9 mouse cellular contexts compared by ENCODE assay signal in genomic region chr4:127278451-127279001, GRCm38 (mm10). TPM values are rescaled to one million over a fixed set of nuclear protein-coding genes. Genes with fewer than 3 reads are reported as not detected.
DNase-seq lines count a peak whose midpoint lies in the region; ATAC-seq and TF ChIP-seq lines count a peak whose summit lies in the region.
"Had no signal": no experiment of that assay in that cellular context is flagged by ENCODE, and none has a peak within 500 bp of the region (broad histone marks: within the 10 kb centered on the region; RNA-seq: fewer than 3 reads in every experiment).

No protein-coding gene starts in this region.

- H3K4me2 ChIP-seq in CH12.LX (ENCODE audit: insufficient read depth, low read depth, poor library complexity, severe bottlenecking), result no peak overlapping the region
- H3K4me2 ChIP-seq in heart, embryonic 12.5 days, result no peak overlapping the region
- H3K4me2 ChIP-seq in hindbrain, postnatal 0 days (ENCODE audit: low read depth, low read length), result no peak overlapping the region

- peak; percentile 67; the same call in 1 of the 2 replicates for ATAC-seq in heart, embryonic 12.5 days (ENCODE audit: insufficient number of reproducible peaks, low FRiP score)
- no peak for ATAC-seq in hindbrain, postnatal 0 days

- no peaks in the 10 kb centered on the region for H3K79me2 ChIP-seq in CH12.LX (replicated peaks; ENCODE audit: control insufficient read depth, extremely low read depth, insufficient read depth, poor library complexity, severe bottlenecking)

- no peak overlapping the region for H3K4me3 ChIP-seq in CH12.LX (replicated peaks in 1 of 3; ENCODE audit: low read depth in 2 of 3, low read length in 2 of 3, poor library complexity in 1 of 3)
- no peak overlapping the region for H3K4me3 ChIP-seq in heart, embryonic 12.5 days
- no peak overlapping the region for H3K4me3 ChIP-seq in hindbrain, postnatal 0 days (ENCODE audit: low read length)

- dilution Hi-C loops in CH12.LX (cut with MboI; ENCODE audit: extremely low pct_ligation_motif_present, extremely low pct_unique_long_range_greater_than_20kb, low sequenced_read_pairs), result no loop called here

- peaks cover 37% of the 10 kb centered on the region for H3K27me3 ChIP-seq in CH12.LX (replicated peaks)
- no peaks in the 10 kb centered on the region for H3K27me3 ChIP-seq in heart, embryonic 12.5 days (replicated peaks)
- no peaks in the 10 kb centered on the region for H3K27me3 ChIP-seq in hindbrain, postnatal 0 days (ENCODE audit: insufficient read depth, low read length)

- TF ChIP-seq POLR2A in CH12.LX (IDR thresholded peaks at IDR 0.05; ENCODE audit: low read depth, low read length), result no peak

- TF ChIP-seq EP300 in CH12.LX (IDR thresholded peaks at IDR 0.05; ENCODE audit: low read length), result no peak

- H3K4me1 ChIP-seq in CH12.LX (ENCODE audit: control insufficient read depth in 1 of 2, insufficient read depth in 2 of 2), result peaks cover 0 to 4% of the 10 kb centered on the region in 2 experiments; a peak in 1 of 4 replicates
- peaks cover 10% of the 10 kb centered on the region for H3K4me1 ChIP-seq in heart, embryonic 12.5 days (replicated peaks)
- H3K4me1 ChIP-seq in hindbrain, postnatal 0 days (ENCODE audit: insufficient read depth, low read length), result no peaks in the 10 kb centered on the region

- no peak for TF ChIP-seq CTCF in CH12.LX (conservative IDR thresholded peaks at IDR 0.05 in 1 of 2, IDR thresholded peaks at IDR 0.05 in 1 of 2; ENCODE audit: low read depth in 2 of 2, low read length in 2 of 2)
- no peak for TF ChIP-seq CTCF in hindbrain, postnatal 0 days (IDR thresholded peaks at IDR 0.05; ENCODE audit: low read depth)

- in situ Hi-C loops in CH12.LX (cut with MboI; ENCODE audit: low pct_ligation_motif_present, low pct_unique_long_range_greater_than_20kb, low sequenced_read_pairs), result no loop called here

- no peak overlapping the region for H3K9ac ChIP-seq in CH12.LX (ENCODE audit: insufficient read depth, low read depth)
- H3K9ac ChIP-seq in heart, embryonic 12.5 days, result no peak overlapping the region
- no peak overlapping the region for H3K9ac ChIP-seq in hindbrain, postnatal 0 days (replicated peaks; ENCODE audit: low read length)

- no peak for TF ChIP-seq RAD21 in CH12.LX (IDR thresholded peaks at IDR 0.05; ENCODE audit: low read depth, low read length)

- H3K9me3 ChIP-seq in CH12.LX (replicated peaks; ENCODE audit: low read length), result no peaks in the 10 kb centered on the region
- no peaks in the 10 kb centered on the region for H3K9me3 ChIP-seq in heart, embryonic 12.5 days (replicated peaks)
- H3K9me3 ChIP-seq in hindbrain, postnatal 0 days (ENCODE audit: low read length), result no peaks in the 10 kb centered on the region

- WGBS in heart, embryonic 12.5 days, result 41% methylated on average over 9 of the region's 9 CpGs
- 67% methylated on average over 9 of the region's 9 CpGs for WGBS in hindbrain, postnatal 0 days

- no peak overlapping the region for H3K27ac ChIP-seq in CH12.LX (ENCODE audit: insufficient read depth, low read depth)
- H3K27ac ChIP-seq in heart, embryonic 12.5 days (ENCODE audit: poor library complexity, severe bottlenecking), result no peak overlapping the region
- H3K27ac ChIP-seq in hindbrain, postnatal 0 days, result no peak overlapping the region

- H3K36me3 ChIP-seq in CH12.LX (replicated peaks in 1 of 2; ENCODE audit: control insufficient read depth in 1 of 2, insufficient read depth in 1 of 2, low read length in 1 of 2), result no peaks in the 10 kb centered on the region
- no peaks in the 10 kb centered on the region for H3K36me3 ChIP-seq in heart, embryonic 12.5 days
- no peaks in the 10 kb centered on the region for H3K36me3 ChIP-seq in hindbrain, postnatal 0 days (ENCODE audit: insufficient read depth, low read length)

- no peak for DNase-seq in CH12.LX (ENCODE audit: extremely low read depth)
- peak; percentile 28 to 47 for DNase-seq in adrenal gland, postnatal 36 days
- peak; percentile 59 to 60 for DNase-seq in kidney, postnatal 36 days
- no peak for DNase-seq in frontal cortex, postnatal 25 days (ENCODE audit: low spot score in 2 of 2)
- no peak for DNase-seq in thymus, postnatal 10 days (ENCODE audit: low spot score in 2 of 2)
- DNase-seq in hindbrain, postnatal 0 days (ENCODE audit: low spot score), result no peak
- no peak for DNase-seq in cerebellum, postnatal 36 days

TF ChIP-seq in CH12.LX, 34 proteins besides CTCF, POLR2A, EP300 and RAD21:
- TF ChIP-seq ZKSCAN1 (IDR thresholded peaks at IDR 0.05; ENCODE audit: borderline replicate concordance, low read depth, low read length) (no peak), NRF1 (IDR thresholded peaks at IDR 0.05; ENCODE audit: low read depth, low read length) (peak; percentile 31; the same call in 1 of the 2 replicates), USF1 (IDR thresholded peaks at IDR 0.05; ENCODE audit: low read depth, low read length) (no peak), MEF2A (IDR thresholded peaks at IDR 0.05; ENCODE audit: borderline replicate concordance, low read depth, low read length) (no peak), CHD2 (IDR thresholded peaks at IDR 0.05; ENCODE audit: low read length) (no peak)
TF ChIP-seq in CH12.LX: peak in this region for 1.

RNA-seq across cellular contexts. Expression of gene Smim12, which starts 34.9 kb away (rescaled TPM):
- total RNA-seq in CH12.LX (2012; rRNA removed) (33.6 and 36.6 TPM in 2 replicates), CH12.LX (2014; rRNA removed) (28.7 and 31.3 TPM in 2 replicates)
- 27.7 and 30.9 TPM in 2 replicates for polyA plus RNA-seq in CH12.LX (2012; ENCODE audit: insufficient read length, low read depth)
- 10 to 100 TPM; 51.5 to 52.6 TPM for total RNA-seq in adrenal gland, postnatal 36 days (2021)
- 51.9 and 58.7 TPM in 2 replicates for polyA plus RNA-seq in heart, embryonic 12.5 days (2016; fragmentation: Nextera tagmentation; extraction: Ambion mirVana)
- total RNA-seq in hindbrain, postnatal 0 days (2014; rRNA removed), result 40.8 and 47.2 TPM in 2 replicates
- 63.7 and 65.4 TPM in 2 replicates for polyA plus RNA-seq in hindbrain, postnatal 0 days (2015; fragmentation: Nextera tagmentation; extraction: Ambion mirVana)

RNA-seq across cellular contexts. Expression of gene Gja4, which starts 35.3 kb away (rescaled TPM):
- total RNA-seq in CH12.LX (2012; rRNA removed), result not detected in 2 replicates
- not detected in 2 replicates for total RNA-seq in CH12.LX (2014; rRNA removed)
- polyA plus RNA-seq in CH12.LX (2012; ENCODE audit: insufficient read length, low read depth), result not detected in 2 replicates
- total RNA-seq in adrenal gland, postnatal 36 days (2021), result 1 to 10 TPM; 4.5 to 4.7 TPM
- polyA plus RNA-seq in heart, embryonic 12.5 days (2016; fragmentation: Nextera tagmentation; extraction: Ambion mirVana), result 33.1 and 37.7 TPM in 2 replicates
- total RNA-seq in hindbrain, postnatal 0 days (2014; rRNA removed), result 20.8 and 30.8 TPM in 2 replicates
- polyA plus RNA-seq in hindbrain, postnatal 0 days (2015; fragmentation: Nextera tagmentation; extraction: Ambion mirVana), result 19.4 and 20.5 TPM in 2 replicates

RNA-seq across cellular contexts. Expression of gene Gjb3, which starts 52.1 kb away (rescaled TPM):
- total RNA-seq in CH12.LX (2012; rRNA removed) (not detected in 2 replicates), CH12.LX (2014; rRNA removed) (not detected in 2 replicates)
- not detected in 2 replicates for polyA plus RNA-seq in CH12.LX (2012; ENCODE audit: insufficient read length, low read depth)
- total RNA-seq in adrenal gland, postnatal 36 days (2021), result not detected
- 0.19 TPM in 1 of 2 replicates, not detected in the other for polyA plus RNA-seq in heart, embryonic 12.5 days (2016; fragmentation: Nextera tagmentation; extraction: Ambion mirVana)
- total RNA-seq in hindbrain, postnatal 0 days (2014; rRNA removed), result 0.21 and 0.83 TPM in 2 replicates
- 0.44 and 0.59 TPM in 2 replicates for polyA plus RNA-seq in hindbrain, postnatal 0 days (2015; fragmentation: Nextera tagmentation; extraction: Ambion mirVana)
- total RNA-seq: gastrocnemius, adult 8-10 months had no signal

Comparison
In these comparisons a context has a peak if more than half of its experiments do, and no peak if none do; other contexts are left out.
1. DNase-seq: peak in adrenal gland, postnatal 36 days (2 of 2) and kidney, postnatal 36 days (2 of 2); none in CH12.LX (single experiment), frontal cortex, postnatal 25 days (0 of 2), thymus, postnatal 10 days (0 of 2), hindbrain, postnatal 0 days (single experiment) and cerebellum, postnatal 36 days (0 of 2).
2. RNA of gene Gja4, which starts 35.3 kb away (total RNA-seq): 20.8 to 30.8 TPM in hindbrain, postnatal 0 days and 4.5 to 4.7 TPM in adrenal gland, postnatal 36 days; not detected in CH12.LX; every median in the first group is over 4 times any median in the second.